Mouse (Mus musculus): ENCODE data around the gene Neo1. TPM values are rescaled to one million over a fixed set of nuclear protein-coding genes. Genes with fewer than 3 reads are reported as not detected.

Neo1 gene
- polyA plus RNA-seq, 1 experiment from 2014 or later: 5.3 TPM

GRCm38 (mm10) chr9:58844597-58844996 is 191.6 kb downstream of the Neo1 start:
- Histone ChIP-seq H3K9ac (no peak overlapping the region), H3K4me2 (no peak overlapping the region), H3K27me3 (replicated peaks) (no peaks in the 10 kb centered on the region; the same call in 1 of the 2 replicates), H3K9me3 (replicated peaks) (no peaks in the 10 kb centered on the region), H3K27ac (no peak overlapping the region), H3K4me1 (peaks cover 16% of the 10 kb centered on the region), H3K36me3 (no peaks in the 10 kb centered on the region), H3K4me3 (no peak overlapping the region)
- WGBS (ENCODE audit: insufficient replicate concordance): 86% methylated on average over 3 of the region's 3 CpGs
- ATAC-seq: no peak

DNA sequence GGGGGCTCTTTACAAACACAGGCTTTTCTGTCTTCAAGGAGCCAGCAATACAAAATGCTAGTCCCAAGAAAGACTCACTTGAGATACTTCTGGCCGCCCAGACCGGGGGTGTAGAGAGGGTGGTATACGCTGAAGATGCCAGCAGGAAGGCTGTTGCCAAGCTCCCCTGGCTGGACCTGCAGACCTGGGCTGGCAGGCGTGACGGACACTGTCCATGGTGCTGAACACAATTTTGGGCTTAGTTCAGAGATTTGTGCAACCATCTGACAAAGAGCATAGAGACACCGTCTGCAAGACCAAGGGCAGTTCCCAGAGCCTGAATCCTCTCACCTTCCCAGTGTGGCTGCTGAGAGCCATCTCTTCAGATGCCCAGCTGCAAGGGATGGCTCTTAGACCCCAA is 194.6 kb downstream of the Neo1 start:
- 19% methylated on average over 6 of the region's 6 CpGs for WGBS (ENCODE audit: insufficient replicate concordance)
- Histone ChIP-seq H3K4me2 (no peak overlapping the region), H3K9me3 (replicated peaks) (no peaks in the 10 kb centered on the region), H3K4me3 (no peak overlapping the region), H3K27me3 (replicated peaks) (peaks cover 3% of the 10 kb centered on the region; the same call in 1 of the 2 replicates), H3K4me1 (peaks cover 2% of the 10 kb centered on the region; the same call in 1 of the 2 replicates), H3K9ac (no peak overlapping the region), H3K36me3 (no peaks in the 10 kb centered on the region), H3K27ac (no peak overlapping the region)
- ATAC-seq: no peak

DNA sequence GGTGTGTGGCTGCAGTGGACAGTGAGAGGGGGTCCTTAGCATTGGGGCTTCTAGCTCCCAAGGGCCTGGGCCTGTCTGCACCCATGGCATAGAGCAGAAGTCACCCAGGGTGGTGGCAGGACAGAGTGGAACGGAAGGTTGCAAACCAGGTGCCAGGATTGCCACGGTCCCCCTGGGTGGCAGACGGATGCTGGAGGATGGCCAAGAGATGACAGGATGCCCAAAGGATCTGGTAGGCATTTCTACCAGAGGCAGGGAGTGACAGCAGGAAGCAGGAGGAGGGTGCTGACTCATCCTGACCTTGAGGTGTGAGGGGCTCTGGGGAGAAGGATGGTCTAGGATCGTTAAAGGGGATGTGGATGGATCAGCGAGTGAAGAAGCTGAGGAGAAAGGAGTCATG is 197.7 kb downstream of the Neo1 start:
- no peak overlapping the region for H3K27ac ChIP-seq
- ATAC-seq: no peak
- H3K4me1 ChIP-seq: no peaks in the 10 kb centered on the region
- peaks cover 3% of the 10 kb centered on the region; the same call in 1 of the 2 replicates for H3K27me3 ChIP-seq (replicated peaks)
- no peaks in the 10 kb centered on the region for H3K36me3 ChIP-seq
- WGBS (ENCODE audit: insufficient replicate concordance): 51% methylated on average over 5 of the region's 5 CpGs
- no peak overlapping the region for H3K4me3 ChIP-seq
- no peaks in the 10 kb centered on the region for H3K9me3 ChIP-seq (replicated peaks)
- no peak overlapping the region for H3K9ac ChIP-seq
- H3K4me2 ChIP-seq: no peak overlapping the region

GRCm38 (mm10) chr9:58837174-58837573 is 199.1 kb downstream of the Neo1 start:
- Histone ChIP-seq H3K4me2 (no peak overlapping the region), H3K4me3 (no peak overlapping the region), H3K27ac (no peak overlapping the region), H3K4me1 (no peaks in the 10 kb centered on the region), H3K9ac (no peak overlapping the region), H3K27me3 (replicated peaks) (peaks cover 6% of the 10 kb centered on the region; the same call in 1 of the 2 replicates), H3K9me3 (replicated peaks) (no peaks in the 10 kb centered on the region), H3K36me3 (no peaks in the 10 kb centered on the region)
- ATAC-seq: no peak
- WGBS (ENCODE audit: insufficient replicate concordance): 33% methylated on average over 5 of the region's 5 CpGs

GRCm38 (mm10) chr9:58832939-58833338 is 203.3 kb downstream of the Neo1 start:
- Histone ChIP-seq H3K9me3 (replicated peaks) (no peaks in the 10 kb centered on the region), H3K27me3 (replicated peaks) (peaks cover 22% of the 10 kb centered on the region), H3K4me2 (no peak overlapping the region), H3K4me1 (no peaks in the 10 kb centered on the region), H3K9ac (no peak overlapping the region), H3K4me3 (no peak overlapping the region), H3K36me3 (no peaks in the 10 kb centered on the region), H3K27ac (no peak overlapping the region)
- ATAC-seq: no peak
- 61% methylated on average over 3 of the region's 3 CpGs for WGBS (ENCODE audit: insufficient replicate concordance)

DNA sequence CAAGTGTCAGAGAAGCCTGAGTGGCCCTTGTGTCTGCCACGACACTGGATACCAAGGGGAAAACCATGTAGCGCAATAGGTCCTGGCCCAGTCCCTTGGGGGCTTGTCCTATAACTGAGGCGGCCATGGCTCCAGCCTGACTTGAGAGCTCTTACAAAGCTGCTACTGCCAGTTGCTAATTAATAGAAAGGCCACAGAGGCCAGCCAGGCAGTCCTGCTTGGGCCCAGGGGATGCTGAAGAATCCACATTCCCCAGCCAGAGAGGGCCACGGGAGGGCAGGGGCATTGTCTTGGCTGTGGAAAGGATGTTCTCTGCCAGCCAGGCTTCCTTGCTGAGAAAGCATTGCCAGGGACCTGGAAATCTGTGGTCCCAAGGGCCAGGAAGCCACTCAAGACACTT is 206.6 kb downstream of the Neo1 start:
- Histone ChIP-seq H3K9me3 (replicated peaks) (no peaks in the 10 kb centered on the region), H3K27me3 (replicated peaks) (peaks cover 52% of the 10 kb centered on the region), H3K9ac (no peak overlapping the region), H3K4me2 (no peak overlapping the region), H3K36me3 (no peaks in the 10 kb centered on the region), H3K4me3 (no peak overlapping the region), H3K27ac (no peak overlapping the region), H3K4me1 (no peaks in the 10 kb centered on the region)
- WGBS (ENCODE audit: insufficient replicate concordance): 58% methylated on average over 4 of the region's 4 CpGs
- no peak for ATAC-seq

Other genes starting within 250 kb of the Neo1 start
- gene Hcn4, start 213.0 kb downstream of the Neo1 start, polyA plus RNA-seq (2016; fragmentation: Nextera tagmentation; extraction: Ambion mirVana): 0.07 TPM in 2 replicates